Mouse (Mus musculus): ENCODE results near the gene Flrt2.

DNA sequence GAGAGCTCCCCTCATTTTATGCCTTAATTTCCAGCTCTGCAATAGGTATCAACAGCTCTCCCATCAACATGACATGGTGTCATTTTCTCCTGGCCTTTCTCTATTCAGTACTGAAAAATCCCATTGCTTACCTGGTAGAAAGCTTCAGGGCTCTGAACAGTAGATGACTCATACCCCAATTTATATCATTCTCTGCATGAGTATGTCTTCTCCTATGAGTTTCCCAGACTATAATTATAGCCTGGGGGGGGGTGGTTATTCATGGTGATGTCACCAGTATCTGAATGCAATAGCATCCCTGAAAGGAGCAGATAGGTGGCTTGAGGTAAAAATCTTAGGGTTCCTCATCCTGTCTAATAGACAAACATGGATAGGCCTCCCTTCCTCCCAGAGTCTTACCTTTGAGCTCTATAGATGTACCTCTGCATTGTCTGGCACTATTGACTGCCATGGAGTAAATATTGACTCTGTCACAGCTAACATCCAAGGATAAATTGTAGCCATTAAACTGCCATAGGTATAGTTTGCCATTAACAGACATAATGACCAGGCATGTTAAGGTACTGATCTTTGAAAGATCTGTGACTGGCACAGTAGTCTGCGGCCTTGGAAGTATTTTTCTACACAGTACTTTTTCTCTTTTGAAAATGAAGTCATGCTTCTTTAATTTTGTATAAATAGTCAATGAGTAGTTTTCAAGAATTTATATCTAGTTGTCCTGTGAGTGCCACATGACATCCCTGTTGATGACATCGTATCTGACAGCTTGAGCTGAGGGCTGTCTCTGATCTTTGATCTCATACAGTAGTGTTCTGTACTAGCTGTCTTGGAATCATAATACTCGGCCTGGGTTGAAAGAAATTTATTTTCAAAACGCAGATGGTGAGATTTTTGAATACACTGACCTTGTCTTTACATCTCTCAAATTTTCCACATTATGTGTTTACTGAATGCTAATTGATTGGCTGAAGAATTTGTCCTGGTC lies 39.6 kb upstream of the Flrt2 start:
- TF ChIP-seq CTCF (IDR thresholded peaks at IDR 0.05; ENCODE audit: insufficient read depth, low read depth, low read length): no peak
- no peak for TF ChIP-seq POLR2A (IDR thresholded peaks at IDR 0.05; ENCODE audit: insufficient read depth, low read depth, low read length)
